Mouse (Mus musculus): ENCODE data around the gene Gm2a.

GRCm38 (mm10) chr11:55128411-55128810 lies 30.5 kb downstream of the Gm2a start:
- TF ChIP-seq MYOG (IDR thresholded peaks at IDR 0.05; ENCODE audit: control insufficient read depth, extremely low read depth, insufficient read length) (no peak), CTCF (IDR thresholded peaks at IDR 0.05; ENCODE audit: control insufficient read depth, insufficient read depth, insufficient read length) (no peak), MAX (IDR thresholded peaks at IDR 0.05) (no peak), CEBPB (IDR thresholded peaks at IDR 0.05; ENCODE audit: low read depth) (no peak)

Data from C2C12 (cell line).